Mouse (Mus musculus): ENCODE results near the gene Rbm28.
A peak's percentile ranks its signal among the peaks of the same experiment; 100 is the strongest.

- TF ChIP-seq EP300 (IDR thresholded peaks at IDR 0.05; ENCODE audit: low read depth) (no peak), CTCF (IDR thresholded peaks at IDR 0.05; ENCODE audit: low read depth) (peak; percentile 81)
Observed at GRCm38 (mm10) chr6:29143608-29144007, 21.2 kb downstream of the Rbm28 start.

Data from liver, postnatal 0 days (tissue).